Mouse (Mus musculus): Measurements from ENCODE around the gene Enpp5. TPM values are rescaled to one million over a fixed set of nuclear protein-coding genes. Genes with fewer than 3 reads are reported as not detected.
A peak's percentile ranks its signal among the peaks of the same experiment; 100 is the strongest.

Enpp5 gene
- polyA plus RNA-seq, 1 experiment from 2014 or later: 11.5 TPM

- Histone ChIP-seq H3K27me3 (replicated peaks; ENCODE audit: control insufficient read depth, insufficient read depth, low read length) (no peaks in the 10 kb centered on the region), H3K4me3 (ENCODE audit: low read depth, low read length) (no peak overlapping the region), H3K27ac (replicated peaks; ENCODE audit: low read depth, low read length) (no peak overlapping the region), H3K4me1 (ENCODE audit: control insufficient read depth, insufficient read depth, low read length) (no peaks in the 10 kb centered on the region), H3K4me2 (ENCODE audit: low read depth, low read length) (no peak overlapping the region), H3K36me3 (ENCODE audit: control insufficient read depth, insufficient read depth, low read length) (no peaks in the 10 kb centered on the region), H3K9me3 (ENCODE audit: control insufficient read depth, low read length) (no peaks in the 10 kb centered on the region), H3K9ac (ENCODE audit: low read depth, low read length) (no peak overlapping the region)
- 60% methylated on average over 4 of the region's 4 CpGs for WGBS
- ATAC-seq (ENCODE audit: low read depth) (no peak), DNase-seq (ENCODE audit: low spot score) (no peak)
Measured at GRCm38 (mm10) chr17:44053427-44053826, 25.2 kb upstream of the Enpp5 start.

GRCm38 (mm10) chr17:44057123-44057522 is 21.5 kb upstream of the Enpp5 start:
- DNase-seq (ENCODE audit: low spot score) (no peak), ATAC-seq (ENCODE audit: low read depth) (no peak)
- Histone ChIP-seq H3K27ac (replicated peaks; ENCODE audit: low read depth, low read length) (no peak overlapping the region), H3K4me3 (ENCODE audit: low read depth, low read length) (no peak overlapping the region), H3K27me3 (replicated peaks; ENCODE audit: control insufficient read depth, insufficient read depth, low read length) (no peaks in the 10 kb centered on the region), H3K4me1 (ENCODE audit: control insufficient read depth, insufficient read depth, low read length) (peaks cover 6% of the 10 kb centered on the region; the same call in 1 of the 2 replicates), H3K9ac (ENCODE audit: low read depth, low read length) (no peak overlapping the region), H3K9me3 (ENCODE audit: control insufficient read depth, low read length) (no peaks in the 10 kb centered on the region), H3K4me2 (ENCODE audit: low read depth, low read length) (no peak overlapping the region), H3K36me3 (ENCODE audit: control insufficient read depth, insufficient read depth, low read length) (no peaks in the 10 kb centered on the region)
- WGBS: 78% methylated on average over 1 of the region's 1 CpGs

- no peak for DNase-seq (ENCODE audit: low spot score)
- no peaks in the 10 kb centered on the region for H3K36me3 ChIP-seq (ENCODE audit: control insufficient read depth, insufficient read depth, low read length)
- no peak overlapping the region for H3K4me2 ChIP-seq (ENCODE audit: low read depth, low read length)
- no peak overlapping the region for H3K9ac ChIP-seq (ENCODE audit: low read depth, low read length)
- H3K4me1 ChIP-seq (ENCODE audit: control insufficient read depth, insufficient read depth, low read length): peaks cover 7% of the 10 kb centered on the region; the same call in 1 of the 2 replicates
- H3K27me3 ChIP-seq (replicated peaks; ENCODE audit: control insufficient read depth, insufficient read depth, low read length): no peaks in the 10 kb centered on the region
- no peak overlapping the region for H3K27ac ChIP-seq (replicated peaks; ENCODE audit: low read depth, low read length)
- ATAC-seq (ENCODE audit: low read depth): no peak
- no peaks in the 10 kb centered on the region for H3K9me3 ChIP-seq (ENCODE audit: control insufficient read depth, low read length)
- no peak overlapping the region for H3K4me3 ChIP-seq (ENCODE audit: low read depth, low read length)
Measured at GRCm38 (mm10) chr17:44058145-44058544, 20.5 kb upstream of the Enpp5 start.

GRCm38 (mm10) chr17:44060781-44061180 is 17.8 kb upstream of the Enpp5 start:
- no peak overlapping the region for H3K27ac ChIP-seq (replicated peaks; ENCODE audit: low read depth, low read length)
- 85% methylated on average over 1 of the region's 1 CpGs for WGBS
- no peak for ATAC-seq (ENCODE audit: low read depth)

GRCm38 (mm10) chr17:44061289-44061890 is 17.2 kb upstream of the Enpp5 start:
- no peak overlapping the region for H3K9ac ChIP-seq (ENCODE audit: low read depth, low read length)
- no peaks in the 10 kb centered on the region for H3K27me3 ChIP-seq (replicated peaks; ENCODE audit: control insufficient read depth, insufficient read depth, low read length)
- no peak overlapping the region for H3K4me2 ChIP-seq (ENCODE audit: low read depth, low read length)
- H3K4me3 ChIP-seq (ENCODE audit: low read depth, low read length): no peak overlapping the region
- DNase-seq (ENCODE audit: low spot score) (peak; percentile 84), ATAC-seq (ENCODE audit: low read depth) (peak; percentile 67)
- H3K27ac ChIP-seq (replicated peaks; ENCODE audit: low read depth, low read length): no peak overlapping the region
- H3K36me3 ChIP-seq (ENCODE audit: control insufficient read depth, insufficient read depth, low read length): no peaks in the 10 kb centered on the region
- no peaks in the 10 kb centered on the region for H3K9me3 ChIP-seq (ENCODE audit: control insufficient read depth, low read length)
- 55% methylated on average over 5 of the region's 5 CpGs for WGBS
- peaks cover 7% of the 10 kb centered on the region; the same call in 1 of the 2 replicates for H3K4me1 ChIP-seq (ENCODE audit: control insufficient read depth, insufficient read depth, low read length)

More at GRCm38 (mm10) chr17:44060781-44061180, 17.8 kb upstream of the Enpp5 start:
- Histone ChIP-seq H3K4me3 (ENCODE audit: low read depth, low read length) (no peak overlapping the region), H3K9ac (ENCODE audit: low read depth, low read length) (no peak overlapping the region), H3K9me3 (ENCODE audit: control insufficient read depth, low read length) (no peaks in the 10 kb centered on the region), H3K4me1 (ENCODE audit: control insufficient read depth, insufficient read depth, low read length) (peaks cover 7% of the 10 kb centered on the region; the same call in 1 of the 2 replicates), H3K4me2 (ENCODE audit: low read depth, low read length) (no peak overlapping the region), H3K36me3 (ENCODE audit: control insufficient read depth, insufficient read depth, low read length) (no peaks in the 10 kb centered on the region), H3K27me3 (replicated peaks; ENCODE audit: control insufficient read depth, insufficient read depth, low read length) (no peaks in the 10 kb centered on the region)
- DNase-seq (ENCODE audit: low spot score): no peak

GRCm38 (mm10) chr17:44068876-44069275 is 9.7 kb upstream of the Enpp5 start:
- Histone ChIP-seq H3K4me3 (ENCODE audit: low read depth, low read length) (no peak overlapping the region), H3K4me2 (ENCODE audit: low read depth, low read length) (no peak overlapping the region), H3K27me3 (replicated peaks; ENCODE audit: control insufficient read depth, insufficient read depth, low read length) (no peaks in the 10 kb centered on the region), H3K9ac (ENCODE audit: low read depth, low read length) (no peak overlapping the region), H3K36me3 (ENCODE audit: control insufficient read depth, insufficient read depth, low read length) (no peaks in the 10 kb centered on the region), H3K4me1 (ENCODE audit: control insufficient read depth, insufficient read depth, low read length) (no peaks in the 10 kb centered on the region), H3K27ac (replicated peaks; ENCODE audit: low read depth, low read length) (no peak overlapping the region), H3K9me3 (ENCODE audit: control insufficient read depth, low read length) (no peaks in the 10 kb centered on the region)
- DNase-seq (ENCODE audit: low spot score) (no peak), ATAC-seq (ENCODE audit: low read depth) (no peak)
- WGBS: 72% methylated on average over 6 of the region's 6 CpGs

GRCm38 (mm10) chr17:44071680-44072079 is 6.9 kb upstream of the Enpp5 start:
- Histone ChIP-seq H3K4me1 (ENCODE audit: control insufficient read depth, insufficient read depth, low read length) (no peaks in the 10 kb centered on the region), H3K9me3 (ENCODE audit: control insufficient read depth, low read length) (no peaks in the 10 kb centered on the region), H3K27ac (replicated peaks; ENCODE audit: low read depth, low read length) (no peak overlapping the region), H3K9ac (ENCODE audit: low read depth, low read length) (no peak overlapping the region), H3K36me3 (ENCODE audit: control insufficient read depth, insufficient read depth, low read length) (no peaks in the 10 kb centered on the region), H3K4me2 (ENCODE audit: low read depth, low read length) (no peak overlapping the region), H3K4me3 (ENCODE audit: low read depth, low read length) (no peak overlapping the region), H3K27me3 (replicated peaks; ENCODE audit: control insufficient read depth, insufficient read depth, low read length) (no peaks in the 10 kb centered on the region)
- DNase-seq (ENCODE audit: low spot score) (no peak), ATAC-seq (ENCODE audit: low read depth) (no peak)

GRCm38 (mm10) chr17:44075601-44076000 is 3.0 kb upstream of the Enpp5 start:
- ATAC-seq (ENCODE audit: low read depth): no peak
- Histone ChIP-seq H3K27me3 (replicated peaks; ENCODE audit: control insufficient read depth, insufficient read depth, low read length) (no peaks in the 10 kb centered on the region), H3K27ac (replicated peaks; ENCODE audit: low read depth, low read length) (no peak overlapping the region), H3K4me1 (ENCODE audit: control insufficient read depth, insufficient read depth, low read length) (no peaks in the 10 kb centered on the region), H3K4me2 (ENCODE audit: low read depth, low read length) (no peak overlapping the region), H3K9ac (ENCODE audit: low read depth, low read length) (no peak overlapping the region), H3K36me3 (ENCODE audit: control insufficient read depth, insufficient read depth, low read length) (no peaks in the 10 kb centered on the region), H3K4me3 (ENCODE audit: low read depth, low read length) (no peak overlapping the region), H3K9me3 (ENCODE audit: control insufficient read depth, low read length) (no peaks in the 10 kb centered on the region)
- DNase-seq (ENCODE audit: low spot score): no peak
- WGBS: 80% methylated on average over 3 of the region's 3 CpGs

GRCm38 (mm10) chr17:44076051-44076680 is 2.4 kb upstream of the Enpp5 start:
- H3K9me3 ChIP-seq (ENCODE audit: control insufficient read depth, low read length): no peaks in the 10 kb centered on the region
- H3K4me2 ChIP-seq (ENCODE audit: low read depth, low read length): no peak overlapping the region
- no peak overlapping the region for H3K27ac ChIP-seq (replicated peaks; ENCODE audit: low read depth, low read length)
- ATAC-seq (ENCODE audit: low read depth) (no peak), DNase-seq (ENCODE audit: low spot score) (peak; percentile 47)
- H3K4me1 ChIP-seq (ENCODE audit: control insufficient read depth, insufficient read depth, low read length): no peaks in the 10 kb centered on the region
- no peak overlapping the region for H3K4me3 ChIP-seq (ENCODE audit: low read depth, low read length)
- 0 out of 2 replicates have a peak, but pooled peaks cover 3% of the 10 kb centered on the region for H3K36me3 ChIP-seq (ENCODE audit: control insufficient read depth, insufficient read depth, low read length)
- no peaks in the 10 kb centered on the region for H3K27me3 ChIP-seq (replicated peaks; ENCODE audit: control insufficient read depth, insufficient read depth, low read length)
- H3K9ac ChIP-seq (ENCODE audit: low read depth, low read length): no peak overlapping the region
- WGBS: 35% methylated on average over 6 of the region's 6 CpGs
